Mouse (Mus musculus): ENCODE measurements around the gene Rac2. TPM values are rescaled to one million over a fixed set of nuclear protein-coding genes. Genes with fewer than 3 reads are reported as not detected.

Gene Rac2
- polyA plus RNA-seq, 1 experiment from 2014 or later, result 123 TPM

DNA sequence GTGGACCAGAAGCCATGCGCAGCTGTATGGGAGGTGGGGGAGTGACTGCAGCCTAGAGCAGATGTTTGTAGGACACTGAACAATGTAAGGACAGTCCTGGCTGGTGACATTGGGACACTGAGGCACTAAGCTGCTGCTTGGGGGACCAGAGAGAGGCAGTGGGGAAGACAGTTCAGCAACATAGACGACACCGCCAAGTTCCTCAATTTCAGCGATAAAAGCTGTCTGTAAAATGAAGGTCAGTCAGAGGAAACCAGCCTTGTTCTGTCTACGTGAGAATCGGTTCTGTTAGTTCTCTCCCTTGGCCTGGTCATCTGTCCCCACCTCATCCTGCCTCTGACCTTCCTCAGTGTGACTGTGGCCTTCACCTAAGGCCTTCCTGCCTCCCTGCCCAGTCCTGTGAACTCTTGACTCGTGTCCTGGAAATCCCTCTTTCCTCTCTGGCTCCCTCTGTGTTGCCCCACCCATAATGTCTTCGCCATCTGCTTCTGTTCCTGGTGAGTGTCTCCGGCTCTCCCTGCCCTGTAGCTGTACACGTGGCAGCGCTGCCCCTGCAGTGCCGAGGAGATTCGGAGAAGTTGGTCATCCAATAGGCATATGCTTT lies 52.4 kb downstream of the Rac2 start:
- Histone ChIP-seq H3K36me3 (replicated peaks) (no peaks in the 10 kb centered on the region), H3K4me3 (replicated peaks) (no peak overlapping the region), H3K4me1 (replicated peaks) (no peaks in the 10 kb centered on the region; the same call in 1 of the 2 replicates), H3K27ac (replicated peaks) (no peak overlapping the region), H3K4me2 (no peak overlapping the region), H3K27me3 (no peaks in the 10 kb centered on the region), H3K9me3 (replicated peaks) (no peaks in the 10 kb centered on the region), H3K9ac (no peak overlapping the region)
- 28% methylated on average over 13 of the region's 13 CpGs for WGBS (ENCODE audit: insufficient replicate concordance)
- ATAC-seq (ENCODE audit: insufficient read depth), result no peak

- 39% methylated on average over 7 of the region's 7 CpGs for WGBS (ENCODE audit: insufficient replicate concordance)
- Histone ChIP-seq H3K9ac (no peak overlapping the region), H3K36me3 (replicated peaks) (no peaks in the 10 kb centered on the region), H3K27ac (replicated peaks) (no peak overlapping the region), H3K9me3 (replicated peaks) (no peaks in the 10 kb centered on the region), H3K27me3 (no peaks in the 10 kb centered on the region), H3K4me1 (replicated peaks) (peaks cover 6% of the 10 kb centered on the region), H3K4me2 (no peak overlapping the region), H3K4me3 (replicated peaks) (no peak overlapping the region)
- ATAC-seq (ENCODE audit: insufficient read depth), result no peak
These were observed 54.4 kb downstream of the Rac2 start for GRCm38 (mm10) chr15:78518221-78518620.

DNA sequence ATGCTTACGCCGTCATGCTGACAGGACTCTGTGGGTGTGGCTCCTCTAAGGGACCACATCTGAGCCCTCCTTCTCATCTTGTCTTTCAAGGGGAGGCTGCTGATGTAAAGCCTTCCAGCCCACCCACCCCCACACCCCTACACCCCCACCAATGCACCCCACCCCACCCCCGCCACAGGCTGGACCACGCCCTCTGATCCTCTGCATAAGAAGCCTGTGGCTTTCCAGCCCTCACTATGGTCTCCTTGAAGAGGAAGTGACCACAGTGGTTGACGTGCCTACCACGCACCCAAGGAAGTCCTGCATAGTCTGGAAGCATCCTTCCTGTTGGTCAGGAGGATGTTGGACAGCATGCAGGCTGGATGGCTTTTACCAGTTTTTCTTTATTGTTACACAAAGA lies 56.8 kb downstream of the Rac2 start:
- H3K4me1 ChIP-seq (replicated peaks), result peaks cover 11% of the 10 kb centered on the region
- ATAC-seq (ENCODE audit: insufficient read depth), result no peak
- H3K36me3 ChIP-seq (replicated peaks), result no peaks in the 10 kb centered on the region
- no peak overlapping the region for H3K4me3 ChIP-seq (replicated peaks)
- H3K27me3 ChIP-seq, result no peaks in the 10 kb centered on the region
- WGBS (ENCODE audit: insufficient replicate concordance), result 29% methylated on average over 6 of the region's 6 CpGs
- no peaks in the 10 kb centered on the region for H3K9me3 ChIP-seq (replicated peaks)
- H3K9ac ChIP-seq, result no peak overlapping the region
- no peak overlapping the region for H3K27ac ChIP-seq (replicated peaks)
- no peak overlapping the region for H3K4me2 ChIP-seq

DNA sequence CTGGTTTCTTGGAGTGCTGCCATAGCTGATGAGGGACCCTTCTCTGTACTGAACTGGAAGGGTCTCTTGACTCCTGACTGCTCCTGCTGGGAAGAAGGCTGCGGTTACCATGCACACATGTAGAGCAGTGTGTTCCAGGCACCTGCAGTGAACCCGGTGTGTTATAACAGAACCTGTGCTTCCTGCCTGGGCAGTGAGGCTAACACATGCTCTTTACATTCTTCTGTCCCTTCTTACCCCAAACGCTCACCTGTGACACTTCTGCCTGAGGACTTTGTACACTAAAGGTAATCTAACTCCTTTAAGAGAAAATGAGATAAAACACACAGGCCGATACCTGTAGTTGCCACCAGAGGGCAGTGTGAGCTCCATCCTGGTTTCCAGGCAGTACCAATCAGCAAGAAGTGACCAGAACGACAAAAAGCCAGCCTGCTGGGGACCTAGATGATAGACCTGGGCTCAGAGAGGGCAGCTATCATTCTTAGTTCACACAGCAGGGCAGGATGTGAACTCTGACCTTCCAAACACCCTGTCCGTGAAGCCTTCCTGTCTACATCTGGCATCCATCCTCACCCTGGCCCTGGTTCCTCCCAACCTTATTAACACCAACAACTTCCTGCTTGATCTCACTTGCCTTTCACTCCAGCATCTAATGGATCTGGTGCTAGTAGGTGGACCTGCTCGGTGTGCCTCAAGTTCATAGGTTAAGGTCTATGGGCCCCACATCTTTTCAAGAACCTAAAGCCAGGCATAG lies 58.0 kb downstream of the Rac2 start:
- no peak overlapping the region for H3K4me2 ChIP-seq
- WGBS (ENCODE audit: insufficient replicate concordance), result 23% methylated on average over 7 of the region's 7 CpGs
- H3K9ac ChIP-seq, result no peak overlapping the region
- no peaks in the 10 kb centered on the region for H3K9me3 ChIP-seq (replicated peaks)
- H3K4me3 ChIP-seq (replicated peaks), result no peak overlapping the region
- ATAC-seq (ENCODE audit: insufficient read depth), result 0 out of 2 replicates have a peak, but pooled peaks have one; percentile 3
- no peak overlapping the region for H3K27ac ChIP-seq (replicated peaks)
- H3K36me3 ChIP-seq (replicated peaks), result no peaks in the 10 kb centered on the region
- H3K27me3 ChIP-seq, result no peaks in the 10 kb centered on the region
- peaks cover 11% of the 10 kb centered on the region; the same call in 1 of the 2 replicates for H3K4me1 ChIP-seq (replicated peaks)

DNA sequence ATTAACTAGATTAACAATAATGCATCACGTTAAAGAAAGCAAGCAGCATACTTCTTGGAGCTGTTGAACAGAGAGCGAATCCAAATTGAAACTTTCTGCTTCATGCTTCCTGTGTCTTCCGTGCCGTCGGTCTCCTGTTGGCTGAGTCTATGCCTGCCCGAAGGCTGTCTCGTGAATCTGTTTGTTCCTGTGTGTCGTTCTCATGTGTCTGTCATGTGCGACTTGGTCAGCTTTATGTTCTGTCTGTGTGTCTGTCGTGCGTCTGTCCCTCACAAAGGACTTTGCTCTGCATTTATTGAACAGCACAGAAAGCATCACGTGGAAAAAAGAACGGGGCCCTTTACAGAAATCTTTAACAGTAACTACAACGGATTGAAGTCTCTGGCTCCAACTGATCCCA lies 59.6 kb downstream of the Rac2 start:
- Histone ChIP-seq H3K9me3 (replicated peaks) (no peaks in the 10 kb centered on the region), H3K4me2 (no peak overlapping the region), H3K4me3 (replicated peaks) (no peak overlapping the region), H3K27ac (replicated peaks) (peak overlapping the region; percentile 29; the same call in 1 of the 2 replicates), H3K4me1 (replicated peaks) (peaks cover 11% of the 10 kb centered on the region; the same call in 1 of the 2 replicates), H3K9ac (no peak overlapping the region), H3K36me3 (replicated peaks) (no peaks in the 10 kb centered on the region), H3K27me3 (no peaks in the 10 kb centered on the region)
- WGBS (ENCODE audit: insufficient replicate concordance), result 63% methylated on average over 14 of the region's 14 CpGs
- ATAC-seq (ENCODE audit: insufficient read depth), result no peak

DNA sequence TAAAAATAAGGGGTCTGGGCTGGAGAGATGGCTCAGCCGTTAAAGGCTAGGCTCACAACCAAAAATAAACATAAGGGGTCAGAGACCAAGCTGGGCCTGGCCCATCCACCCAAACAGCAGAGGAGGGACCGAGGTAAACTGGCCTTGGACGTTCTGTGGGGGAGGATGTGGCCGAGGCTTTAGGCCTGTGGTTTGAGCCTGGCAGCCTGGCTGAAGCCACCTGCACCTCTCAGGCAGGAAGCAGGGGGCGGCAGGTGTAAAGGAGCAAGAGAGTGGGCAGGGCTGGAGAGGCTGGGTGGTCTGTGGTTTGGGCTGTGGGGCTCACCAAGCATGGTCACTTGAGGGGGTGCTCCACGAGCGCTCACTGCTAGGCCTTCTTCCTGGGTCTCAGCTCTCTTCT lies 60.6 kb downstream of the Rac2 start:
- Histone ChIP-seq H3K9ac (no peak overlapping the region), H3K9me3 (replicated peaks) (no peaks in the 10 kb centered on the region), H3K4me1 (replicated peaks) (peaks cover 17% of the 10 kb centered on the region), H3K36me3 (replicated peaks) (no peaks in the 10 kb centered on the region), H3K27ac (replicated peaks) (no peak overlapping the region), H3K4me3 (replicated peaks) (no peak overlapping the region), H3K4me2 (no peak overlapping the region), H3K27me3 (no peaks in the 10 kb centered on the region)
- whole genome bisulfite sequencing (ENCODE audit: insufficient replicate concordance), result 48% methylated on average over 7 of the region's 7 CpGs
- peak; percentile 11; the same call in 1 of the 2 replicates for ATAC-seq (ENCODE audit: insufficient read depth)

DNA sequence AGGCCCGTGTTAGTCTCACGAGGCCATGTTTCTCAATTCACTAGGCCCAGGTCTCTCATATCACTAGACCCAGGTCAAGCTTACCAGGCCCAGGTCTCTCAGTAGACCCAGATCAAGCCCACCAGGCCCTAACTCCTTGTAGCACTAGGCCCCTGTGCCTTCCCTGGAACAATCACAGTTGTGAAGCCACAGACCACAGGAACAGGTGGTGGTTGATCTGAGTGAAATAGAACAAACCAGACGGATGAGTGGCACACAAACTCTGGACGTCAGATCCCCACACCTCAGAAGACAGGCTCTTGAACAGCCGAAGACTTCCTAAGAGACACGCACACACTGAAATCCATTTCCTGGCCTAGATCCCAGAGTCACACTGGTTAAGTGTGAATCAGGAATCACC lies 61.8 kb downstream of the Rac2 start:
- H3K9me3 ChIP-seq (replicated peaks), result no peaks in the 10 kb centered on the region
- H3K4me2 ChIP-seq, result no peak overlapping the region
- H3K36me3 ChIP-seq (replicated peaks), result no peaks in the 10 kb centered on the region
- H3K9ac ChIP-seq, result no peak overlapping the region
- no peak overlapping the region for H3K27ac ChIP-seq (replicated peaks)
- no peaks in the 10 kb centered on the region for H3K27me3 ChIP-seq
- 59% methylated on average over 6 of the region's 6 CpGs for WGBS (ENCODE audit: insufficient replicate concordance)
- no peak for ATAC-seq (ENCODE audit: insufficient read depth)
- H3K4me3 ChIP-seq (replicated peaks), result no peak overlapping the region
- H3K4me1 ChIP-seq (replicated peaks), result peaks cover 17% of the 10 kb centered on the region

- 32% methylated on average over 8 of the region's 8 CpGs for WGBS (ENCODE audit: insufficient replicate concordance)
- Histone ChIP-seq H3K36me3 (replicated peaks) (no peaks in the 10 kb centered on the region), H3K4me1 (replicated peaks) (peaks cover 17% of the 10 kb centered on the region), H3K9me3 (replicated peaks) (no peaks in the 10 kb centered on the region), H3K9ac (no peak overlapping the region), H3K27me3 (no peaks in the 10 kb centered on the region), H3K4me2 (no peak overlapping the region), H3K4me3 (replicated peaks) (no peak overlapping the region), H3K27ac (replicated peaks) (no peak overlapping the region)
- ATAC-seq (ENCODE audit: insufficient read depth), result no peak
These were observed 62.4 kb downstream of the Rac2 start for GRCm38 (mm10) chr15:78510121-78510576.

GRCm38 (mm10) chr15:78509297-78509899 lies 63.2 kb downstream of the Rac2 start:
- no peaks in the 10 kb centered on the region for H3K27me3 ChIP-seq
- no peak overlapping the region for H3K4me3 ChIP-seq (replicated peaks)
- WGBS (ENCODE audit: insufficient replicate concordance), result 50% methylated on average over 12 of the region's 12 CpGs
- no peak for ATAC-seq (ENCODE audit: insufficient read depth)
- H3K9ac ChIP-seq, result no peak overlapping the region
- peaks cover 17% of the 10 kb centered on the region for H3K4me1 ChIP-seq (replicated peaks)
- H3K36me3 ChIP-seq (replicated peaks), result no peaks in the 10 kb centered on the region
- no peaks in the 10 kb centered on the region for H3K9me3 ChIP-seq (replicated peaks)
- no peak overlapping the region for H3K27ac ChIP-seq (replicated peaks)
- no peak overlapping the region for H3K4me2 ChIP-seq
